Mouse (Mus musculus) ovary, adult 2 months (tissue): ENCODE results near the gene Abcc12. TPM values are rescaled to one million over a fixed set of nuclear protein-coding genes. Genes with fewer than 3 reads are reported as not detected.

ENCODE experiments used
- polyA plus RNA-seq: library from polyadenylated mRNA; depleted of rRNA; stranded (reverse); fragments of >200 nt; gene quantifications from 2 replicates; pipeline ENCODE4 v1.2.3, GENCODE M21; 2012; rRNA removed

Gene Abcc12
- 0.05 and 0.06 TPM in 2 replicates for polyA plus RNA-seq

GRCm38 (mm10) chr8:86580458-86580857, at the start of gene Abcc12:
TSS of gene Abcc12 (minus strand) at chr8:86580686.

DNA sequence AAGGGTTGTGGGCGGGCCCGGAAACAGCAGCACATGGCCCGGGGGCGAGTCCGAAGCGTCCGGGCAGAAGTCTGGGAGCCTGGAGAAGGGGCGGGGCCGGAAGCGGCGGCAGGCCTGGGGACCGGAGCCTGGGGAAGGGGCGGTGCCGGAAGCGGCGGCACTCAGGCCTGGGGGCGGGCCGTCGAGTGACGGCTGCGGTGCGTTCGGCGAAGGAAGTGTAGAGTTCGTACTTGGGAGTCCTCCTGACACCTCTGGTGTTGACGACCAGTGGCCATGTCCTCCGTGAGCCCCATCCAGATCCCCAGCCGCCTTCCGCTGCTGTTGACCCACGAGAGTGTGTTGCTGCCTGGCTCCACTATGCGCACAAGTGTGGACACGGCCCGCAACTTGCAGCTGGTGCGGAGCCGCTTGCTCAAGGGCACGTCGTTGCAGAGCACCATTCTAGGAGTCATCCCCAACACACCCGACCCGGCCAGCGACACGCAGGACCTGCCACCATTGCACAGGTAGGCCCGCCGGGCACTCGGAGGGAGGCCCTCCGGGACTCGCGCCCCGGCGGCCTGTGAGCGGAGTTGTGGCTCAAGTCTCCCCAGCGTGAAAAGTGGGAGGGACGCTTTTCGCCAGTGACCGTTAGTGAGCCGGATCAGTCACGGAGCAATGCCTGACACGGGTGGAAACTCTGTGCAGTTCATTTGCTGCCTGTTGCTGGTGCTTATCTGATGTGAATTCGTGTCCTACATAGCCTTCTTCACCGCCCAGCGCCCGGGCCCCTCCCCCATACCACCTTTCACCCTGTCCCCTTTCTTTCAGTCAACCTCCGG, 43.6 kb upstream of the Abcc12 start, which contains the start of gene Lonp2:
Lonp2 (plus strand) TSS at position 133 of the 821 bp plus-strand sequence.

Other genes with a start within 250 kb of the Abcc12 start
- 61.4 and 114 TPM in 2 replicates for gene Lonp2, start 43.4 kb upstream of the Abcc12 start, polyA plus RNA-seq
- gene Gm10638, start 165.0 kb upstream of the Abcc12 start, polyA plus RNA-seq = 25.5 and 51.6 TPM in 2 replicates
- 24.9 and 26.4 TPM in 2 replicates for gene Siah1a, start 165.2 kb upstream of the Abcc12 start, polyA plus RNA-seq